Mouse (Mus musculus): ENCODE measurements at regions not wholly inside any gene's neighbourhood (a gene's known extent, or its start where the extent isn't known, plus 50 kb on each side); places are given as distances from the start of the nearest gene placed in this dataset.

GRCm38 (mm10) chr5:82103857-82104256, 1083.9 kb downstream of the Adgrl3 start:
- Histone ChIP-seq H3K27me3 (replicated peaks) (no peaks in the 10 kb centered on the region), H3K4me1 (no peaks in the 10 kb centered on the region), H3K9me3 (no peaks in the 10 kb centered on the region), H3K36me3 (replicated peaks; ENCODE audit: low read length) (no peaks in the 10 kb centered on the region), H3K4me3 (replicated peaks) (no peak overlapping the region)
- no peak for TF ChIP-seq FLI1 (IDR thresholded peaks at IDR 0.05; ENCODE audit: low read length)
- no peak for TF ChIP-seq GATA1 (IDR thresholded peaks at IDR 0.05; ENCODE audit: borderline replicate concordance, low read length)

- TF ChIP-seq FLI1 (IDR thresholded peaks at IDR 0.05; ENCODE audit: low read length) = no peak
- no peak for TF ChIP-seq GATA1 (IDR thresholded peaks at IDR 0.05; ENCODE audit: borderline replicate concordance, low read length)
- no peaks in the 10 kb centered on the region for H3K36me3 ChIP-seq (replicated peaks; ENCODE audit: low read length)
Measured at GRCm38 (mm10) chr5:82125921-82126459, 1106.1 kb downstream of the Adgrl3 start.

GRCm38 (mm10) chr5:82142063-82142462, 1122.1 kb downstream of the Adgrl3 start:
- Histone ChIP-seq H3K27me3 (replicated peaks) (no peaks in the 10 kb centered on the region), H3K36me3 (replicated peaks; ENCODE audit: low read length) (no peaks in the 10 kb centered on the region), H3K9me3 (no peaks in the 10 kb centered on the region), H3K4me1 (no peaks in the 10 kb centered on the region), H3K4me3 (replicated peaks) (no peak overlapping the region)
- TF ChIP-seq FLI1 (IDR thresholded peaks at IDR 0.05; ENCODE audit: low read length) (no peak), GATA1 (IDR thresholded peaks at IDR 0.05; ENCODE audit: borderline replicate concordance, low read length) (no peak)

More at GRCm38 (mm10) chr5:82125921-82126459, 1106.1 kb downstream of the Adgrl3 start:
- Histone ChIP-seq H3K4me3 (replicated peaks) (no peak overlapping the region), H3K4me1 (no peaks in the 10 kb centered on the region), H3K9me3 (no peaks in the 10 kb centered on the region), H3K27me3 (replicated peaks) (no peaks in the 10 kb centered on the region)
